Mouse (Mus musculus) stomach, embryonic 15.5 days (tissue): ENCODE measurements around the gene R3hdm2. TPM values are rescaled to one million over a fixed set of nuclear protein-coding genes. Genes with fewer than 3 reads are reported as not detected.

Experiments used
- ATAC-seq: fragments of 200-750 bp; cut with Nextera tagmentation; 2 replicates; pipeline ENCODE4 v1.8.0; 2017; ENCODE audit warnings: low read depth, moderate number of reproducible peaks, moderate TSS enrichment; ENCODE audit not compliant: insufficient read depth, low FRiP score
- H3K27ac ChIP-seq: fragments of 300-500 bp; sonication (generic); 2 replicates; pipeline ENCODE4 v1.5.1; 2015; ENCODE audit warnings: mild to moderate bottlenecking, inconsistent platforms
- H3K27me3 ChIP-seq: fragments of 300-500 bp; sonication (generic); replicated peaks from 2 replicates; pipeline ENCODE4 v1.6.1; 2015; ENCODE audit warnings: inconsistent platforms
- H3K36me3 ChIP-seq: fragments of 300-500 bp; sonication (generic); 2 replicates; pipeline ENCODE4 v1.6.1; 2015; ENCODE audit warnings: inconsistent platforms
- H3K4me1 ChIP-seq: fragments of 300-500 bp; sonication (generic); 2 replicates; pipeline ENCODE4 v1.6.1; 2015; ENCODE audit warnings: inconsistent platforms
- H3K4me2 ChIP-seq: fragments of 300-500 bp; sonication (generic); 2 replicates; pipeline ENCODE4 v1.6.1; 2015; ENCODE audit warnings: mild to moderate bottlenecking, inconsistent platforms
- H3K4me3 ChIP-seq: fragments of 300-500 bp; sonication (generic); replicated peaks from 2 replicates; pipeline ENCODE4 v1.5.1; 2015; ENCODE audit warnings: inconsistent platforms
- H3K9ac ChIP-seq: fragments of 300-500 bp; sonication (generic); 2 replicates; pipeline ENCODE4 v1.6.1; 2015; ENCODE audit warnings: inconsistent platforms
- H3K9me3 ChIP-seq: fragments of 300-500 bp; sonication (generic); 2 replicates; pipeline ENCODE4 v1.6.1; 2016; ENCODE audit warnings: inconsistent platforms
- WGBS: fragments of 180-500 bp; shearing (Covaris S2); methylation state at CpG from one replicate; pipeline ENCODE4 v1.1.7; 2015; 5-methylcytosine and 5-hydroxymethylcytosine counted together
- polyA plus RNA-seq: library from polyadenylated mRNA; unstranded; fragments of >200 nt; fragmentation: Nextera tagmentation; extraction: Ambion mirVana; gene quantifications from 2 replicates; pipeline ENCODE4 v1.2.1, GENCODE M21; 2015

Gene R3hdm2
- polyA plus RNA-seq, 1 experiment from 2014 or later = 26.5 TPM

DNA sequence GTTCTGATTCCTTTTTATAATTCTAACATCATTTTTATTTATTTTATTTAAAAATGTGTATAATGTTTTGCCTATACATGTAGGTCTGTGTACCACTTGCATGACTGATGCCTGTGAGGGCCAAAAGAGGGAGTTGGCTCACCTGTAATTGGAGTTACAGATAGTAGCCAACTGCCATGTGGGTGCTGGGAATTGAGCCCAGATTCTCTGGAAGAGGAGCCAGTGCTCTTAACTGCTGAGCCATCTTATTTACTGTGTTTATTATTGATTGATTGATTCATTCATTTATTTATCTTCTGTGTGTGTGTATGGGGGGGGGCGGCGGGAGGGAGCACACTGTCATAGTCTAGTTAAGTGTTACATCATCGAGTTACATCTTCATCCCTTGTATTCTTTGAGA, 24.6 kb downstream of the R3hdm2 start:
- Histone ChIP-seq H3K27me3 (no peaks in the 10 kb centered on the region), H3K36me3 (peaks cover 11% of the 10 kb centered on the region), H3K4me3 (no peak overlapping the region), H3K9ac (no peak overlapping the region), H3K27ac (no peak overlapping the region), H3K9me3 (no peaks in the 10 kb centered on the region), H3K4me1 (no peaks in the 10 kb centered on the region), H3K4me2 (no peak overlapping the region)
- ATAC-seq = no peak
- WGBS = 89% methylated on average over 3 of the region's 3 CpGs

DNA sequence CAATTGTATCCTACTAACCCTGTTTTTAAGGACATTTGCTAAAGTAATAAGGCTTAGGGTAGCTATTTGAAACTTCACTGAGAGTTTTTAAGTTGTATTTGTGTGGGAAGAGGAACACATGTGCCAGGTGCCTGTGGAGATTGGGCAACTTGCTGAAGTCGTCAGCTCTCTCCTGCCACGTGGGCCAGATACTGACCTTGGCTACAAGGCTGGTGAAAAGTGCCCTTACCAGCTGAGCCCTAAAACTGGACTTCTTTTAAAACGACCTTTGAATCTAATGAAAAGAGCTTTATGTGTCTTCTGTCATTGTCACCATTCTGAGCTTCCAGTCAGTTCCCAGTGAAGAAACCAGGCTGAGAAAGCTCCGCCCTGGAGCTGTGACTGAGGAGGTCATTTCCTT, 27.3 kb downstream of the R3hdm2 start:
- ATAC-seq = no peak
- H3K36me3 ChIP-seq = no peaks in the 10 kb centered on the region; the same call in 1 of the 2 replicates
- no peaks in the 10 kb centered on the region for H3K27me3 ChIP-seq
- H3K9ac ChIP-seq = no peak overlapping the region
- H3K4me2 ChIP-seq = no peak overlapping the region
- no peaks in the 10 kb centered on the region for H3K9me3 ChIP-seq
- 67% methylated on average over 4 of the region's 4 CpGs for WGBS
- no peak overlapping the region for H3K4me3 ChIP-seq
- H3K27ac ChIP-seq = 0 out of 2 replicates have a peak overlapping the region, but pooled peaks have one; percentile 8
- no peaks in the 10 kb centered on the region for H3K4me1 ChIP-seq

GRCm38 (mm10) chr10:127412101-127412500, 32.0 kb downstream of the R3hdm2 start:
- WGBS = 37% methylated on average over 5 of the region's 5 CpGs

DNA sequence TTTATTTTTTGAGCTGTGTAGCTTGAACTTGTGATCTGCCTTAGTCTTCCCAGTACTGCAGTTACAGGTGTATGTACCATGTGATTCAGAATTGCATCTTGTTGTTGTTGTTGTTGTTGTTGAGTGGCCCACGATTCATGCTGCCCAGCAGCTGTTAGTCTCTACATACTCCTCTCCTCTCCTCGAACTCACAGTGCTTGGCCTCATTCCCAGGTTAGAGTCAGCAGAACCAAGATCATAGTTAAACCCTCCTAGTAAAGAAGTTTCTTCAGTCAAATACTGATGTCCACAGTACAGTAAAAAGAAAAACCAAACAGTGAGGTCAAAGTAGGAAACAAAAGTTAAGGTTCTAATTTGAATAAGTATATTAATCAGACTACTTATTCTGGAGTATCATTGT, 32.6 kb downstream of the R3hdm2 start:
- Histone ChIP-seq H3K4me1 (no peaks in the 10 kb centered on the region), H3K27me3 (no peaks in the 10 kb centered on the region), H3K4me2 (no peak overlapping the region), H3K27ac (no peak overlapping the region), H3K36me3 (no peaks in the 10 kb centered on the region), H3K4me3 (no peak overlapping the region), H3K9me3 (no peaks in the 10 kb centered on the region), H3K9ac (no peak overlapping the region)
- WGBS = 56% methylated on average over 2 of the region's 2 CpGs
- no peak for ATAC-seq

More at GRCm38 (mm10) chr10:127412101-127412500, 32.0 kb downstream of the R3hdm2 start:
- Histone ChIP-seq H3K27me3 (no peaks in the 10 kb centered on the region), H3K4me3 (no peak overlapping the region), H3K4me1 (no peaks in the 10 kb centered on the region), H3K9me3 (no peaks in the 10 kb centered on the region), H3K27ac (0 out of 2 replicates have a peak overlapping the region, but pooled peaks have one; percentile 1), H3K36me3 (no peaks in the 10 kb centered on the region), H3K4me2 (no peak overlapping the region), H3K9ac (no peak overlapping the region)
- ATAC-seq = no peak

GRCm38 (mm10) chr10:127413585-127413984, 33.5 kb downstream of the R3hdm2 start:
- no peak for ATAC-seq
- H3K36me3 ChIP-seq = no peaks in the 10 kb centered on the region
- no peaks in the 10 kb centered on the region for H3K27me3 ChIP-seq
- no peaks in the 10 kb centered on the region for H3K4me1 ChIP-seq
- H3K9me3 ChIP-seq = no peaks in the 10 kb centered on the region
- 53% methylated on average over 1 of the region's 1 CpGs for WGBS
- no peak overlapping the region for H3K4me2 ChIP-seq
- H3K9ac ChIP-seq = no peak overlapping the region
- no peak overlapping the region for H3K4me3 ChIP-seq
- no peak overlapping the region for H3K27ac ChIP-seq

- Histone ChIP-seq H3K9me3 (no peaks in the 10 kb centered on the region), H3K9ac (no peak overlapping the region), H3K36me3 (no peaks in the 10 kb centered on the region), H3K4me2 (no peak overlapping the region), H3K27ac (no peak overlapping the region), H3K27me3 (no peaks in the 10 kb centered on the region), H3K4me3 (no peak overlapping the region), H3K4me1 (no peaks in the 10 kb centered on the region)
- peak; percentile 56; the same call in 1 of the 2 replicates for ATAC-seq
- 82% methylated on average over 3 of the region's 3 CpGs for WGBS
These were observed 34.0 kb downstream of the R3hdm2 start for GRCm38 (mm10) chr10:127414141-127414540.

DNA sequence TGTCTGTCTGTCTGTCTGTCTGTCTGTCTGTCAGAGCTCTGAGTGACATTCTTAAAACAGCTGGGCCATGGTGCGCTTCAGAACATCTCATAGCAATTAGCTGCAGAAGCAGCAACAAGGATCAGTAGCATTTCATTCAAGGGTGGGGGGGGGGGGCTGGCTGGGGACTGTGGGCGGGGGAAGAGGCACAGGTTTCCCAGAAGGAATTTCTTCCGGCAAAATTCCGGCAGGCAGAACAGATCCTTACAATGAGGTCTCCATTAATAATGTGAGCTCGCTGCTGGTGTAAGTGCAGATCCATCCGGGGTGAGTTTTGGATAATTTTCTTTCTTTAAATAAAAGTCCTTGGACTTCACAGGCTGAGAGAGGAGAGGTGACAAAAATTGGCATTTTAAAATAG, 40.0 kb downstream of the R3hdm2 start:
- peaks cover 3% of the 10 kb centered on the region; the same call in 1 of the 2 replicates for H3K4me1 ChIP-seq
- no peak overlapping the region for H3K9ac ChIP-seq
- no peaks in the 10 kb centered on the region for H3K27me3 ChIP-seq
- H3K4me2 ChIP-seq = no peak overlapping the region
- no peaks in the 10 kb centered on the region for H3K9me3 ChIP-seq
- no peaks in the 10 kb centered on the region for H3K36me3 ChIP-seq
- WGBS = 23% methylated on average over 6 of the region's 6 CpGs
- H3K27ac ChIP-seq = no peak overlapping the region
- no peak for ATAC-seq
- no peak overlapping the region for H3K4me3 ChIP-seq

DNA sequence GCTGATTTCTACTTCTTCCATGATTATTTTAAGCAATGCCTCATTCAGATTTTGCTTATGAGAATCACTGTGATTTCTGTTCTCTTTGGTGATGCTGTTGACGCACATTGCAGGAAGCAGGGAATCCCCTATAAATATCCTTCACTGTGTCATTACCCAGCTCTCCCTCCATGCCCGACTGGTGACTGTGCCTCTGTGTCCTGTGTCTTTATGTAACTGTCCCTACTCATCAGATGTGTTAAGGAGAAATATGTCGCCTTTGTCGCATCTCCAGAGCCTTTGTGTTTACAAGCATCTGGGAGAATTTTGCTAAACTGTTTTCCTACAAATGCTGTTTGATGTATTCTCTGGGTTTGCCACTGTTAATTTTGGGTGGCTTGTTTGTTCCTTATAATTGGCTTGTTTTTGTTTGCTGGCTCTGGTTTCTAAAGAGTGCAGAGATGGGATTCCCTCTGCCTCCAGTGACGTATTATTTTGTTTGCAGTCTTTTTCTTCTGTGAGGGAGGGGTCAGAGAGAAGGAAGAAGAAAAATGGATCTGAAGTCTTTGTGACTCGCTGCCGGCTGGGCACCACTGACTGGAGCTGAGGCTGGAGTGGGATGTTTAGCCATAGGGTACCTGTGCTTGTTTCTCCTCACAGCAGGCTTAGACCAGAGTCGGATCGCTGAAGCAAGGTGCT, 40.7 kb downstream of the R3hdm2 start:
- H3K9me3 ChIP-seq = no peaks in the 10 kb centered on the region
- no peak for ATAC-seq
- WGBS = 23% methylated on average over 9 of the region's 9 CpGs
- no peak overlapping the region for H3K27ac ChIP-seq
- no peaks in the 10 kb centered on the region for H3K27me3 ChIP-seq
- no peak overlapping the region for H3K4me2 ChIP-seq
- H3K4me3 ChIP-seq = no peak overlapping the region
- peaks cover 5% of the 10 kb centered on the region; the same call in 1 of the 2 replicates for H3K4me1 ChIP-seq
- H3K36me3 ChIP-seq = no peaks in the 10 kb centered on the region
- H3K9ac ChIP-seq = no peak overlapping the region

- no peaks in the 10 kb centered on the region for H3K27me3 ChIP-seq
- H3K9me3 ChIP-seq = no peaks in the 10 kb centered on the region
- ATAC-seq = peak; percentile 56; the same call in 1 of the 2 replicates
- H3K36me3 ChIP-seq = no peaks in the 10 kb centered on the region
- peak overlapping the region; percentile 38; the same call in 1 of the 2 replicates for H3K4me2 ChIP-seq
- no peak overlapping the region for H3K4me3 ChIP-seq
- WGBS = 17% methylated on average over 6 of the region's 6 CpGs
- H3K27ac ChIP-seq = no peak overlapping the region
- no peak overlapping the region for H3K9ac ChIP-seq
- peaks cover 12% of the 10 kb centered on the region; the same call in 1 of the 2 replicates for H3K4me1 ChIP-seq
These were observed 41.9 kb downstream of the R3hdm2 start for GRCm38 (mm10) chr10:127422047-127422446.

DNA sequence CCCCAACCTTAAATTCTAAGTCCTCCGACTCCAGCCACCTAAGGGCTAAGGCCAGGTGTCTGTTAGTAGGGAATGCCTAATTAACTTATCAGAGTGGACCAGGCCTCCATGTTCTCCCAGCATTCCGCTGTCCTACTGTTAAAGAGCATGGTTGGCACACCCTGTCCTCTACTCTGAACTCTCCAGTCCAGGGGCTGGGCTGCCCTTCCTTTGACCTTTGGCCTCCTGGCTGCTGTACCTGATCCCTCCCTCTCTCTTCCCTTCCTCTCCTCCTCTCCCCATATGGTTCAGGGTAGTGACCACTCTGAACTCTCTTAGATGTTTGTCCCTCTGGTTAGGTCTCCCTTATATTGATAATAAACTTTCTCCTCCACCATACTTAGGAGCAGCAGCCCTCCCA, 45.7 kb downstream of the R3hdm2 start:
- Histone ChIP-seq H3K27me3 (no peaks in the 10 kb centered on the region), H3K4me3 (no peak overlapping the region), H3K4me2 (no peak overlapping the region), H3K36me3 (no peaks in the 10 kb centered on the region), H3K4me1 (peaks cover 16% of the 10 kb centered on the region; the same call in 1 of the 2 replicates), H3K27ac (no peak overlapping the region), H3K9ac (no peak overlapping the region), H3K9me3 (no peaks in the 10 kb centered on the region)
- no peak; the same call in 1 of the 2 replicates for ATAC-seq
- WGBS = 77% methylated on average over 2 of the region's 2 CpGs

- Histone ChIP-seq H3K9me3 (no peaks in the 10 kb centered on the region), H3K4me3 (no peak overlapping the region), H3K27ac (peak overlapping the region; percentile 5; the same call in 1 of the 2 replicates), H3K9ac (no peak overlapping the region), H3K4me2 (no peak overlapping the region), H3K27me3 (no peaks in the 10 kb centered on the region), H3K4me1 (peaks cover 16% of the 10 kb centered on the region; the same call in 1 of the 2 replicates), H3K36me3 (no peaks in the 10 kb centered on the region)
- ATAC-seq = no peak
- WGBS = 19% methylated on average over 2 of the region's 2 CpGs
These were observed 46.5 kb downstream of the R3hdm2 start for GRCm38 (mm10) chr10:127426670-127427069.

- Histone ChIP-seq H3K36me3 (no peaks in the 10 kb centered on the region), H3K4me2 (no peak overlapping the region), H3K9ac (no peak overlapping the region), H3K4me3 (no peak overlapping the region), H3K27me3 (no peaks in the 10 kb centered on the region), H3K9me3 (no peaks in the 10 kb centered on the region), H3K4me1 (peaks cover 14% of the 10 kb centered on the region; the same call in 1 of the 2 replicates), H3K27ac (peak overlapping the region; percentile 5; the same call in 1 of the 2 replicates)
- WGBS = 70% methylated on average over 1 of the region's 1 CpGs
- ATAC-seq = no peak
These were observed 47.0 kb downstream of the R3hdm2 start for GRCm38 (mm10) chr10:127427107-127427506.
